Mouse (Mus musculus) spleen, embryonic (tissue): ENCODE measurements around the gene Gm20388.

Source experiments
- CTCF ChIA-PET: fragments of 350-600 bp; sonication (Branson Sonifier 250); formaldehyde crosslinking; loops from one replicate; lab custom pipeline; 2022; lab: Charles Lee

Gene Gm20388

GRCm38 (mm10) chr8:120419675-120420074, 509.0 kb downstream of the Gm20388 start:
- CTCF ChIA-PET, result no interaction called here

- CTCF ChIA-PET, result interaction anchor here (0.6 kb wide), 1 partner anchor 115 kb away, joined by 7 read pairs; no protein-coding TSS in a partner anchor
These were observed 509.6 kb downstream of the Gm20388 start for GRCm38 (mm10) chr8:120420226-120420625.

GRCm38 (mm10) chr8:120421638-120422037, 511.0 kb downstream of the Gm20388 start:
- CTCF ChIA-PET, result interaction anchor here (0.6 kb wide), 2 partner anchors 121 to 134 kb away, joined by 3 to 4 read pairs; no protein-coding TSS in a partner anchor

GRCm38 (mm10) chr8:120422236-120422635, 511.6 kb downstream of the Gm20388 start:
- CTCF ChIA-PET, result interaction anchor here (0.6 kb wide), 1 partner anchor 121 kb away, joined by 3 read pairs; no protein-coding TSS in a partner anchor

GRCm38 (mm10) chr8:120423576-120423975, 512.9 kb downstream of the Gm20388 start:
- CTCF ChIA-PET, result no interaction called here

GRCm38 (mm10) chr8:120424829-120425198, 514.2 kb downstream of the Gm20388 start:
- CTCF ChIA-PET, result no interaction called here

- CTCF ChIA-PET, result no interaction called here
These were observed 514.7 kb downstream of the Gm20388 start for GRCm38 (mm10) chr8:120425199-120425941.

- CTCF ChIA-PET, result no interaction called here
These were observed 515.5 kb downstream of the Gm20388 start for GRCm38 (mm10) chr8:120426105-120426504.

GRCm38 (mm10) chr8:120426622-120427385, 516.2 kb downstream of the Gm20388 start:
- CTCF ChIA-PET, result no interaction called here

GRCm38 (mm10) chr8:120428492-120428891, 517.9 kb downstream of the Gm20388 start:
- CTCF ChIA-PET, result interaction anchor here (1.4 kb wide), 1 partner anchor 18 kb away, joined by 3 read pairs; no protein-coding TSS in a partner anchor

GRCm38 (mm10) chr8:120429116-120429515, 518.5 kb downstream of the Gm20388 start:
- CTCF ChIA-PET, result interaction anchor here (1.4 kb wide), 1 partner anchor 18 kb away, joined by 3 read pairs; no protein-coding TSS in a partner anchor

GRCm38 (mm10) chr8:120431042-120431441, 520.4 kb downstream of the Gm20388 start:
- CTCF ChIA-PET, result no interaction called here

GRCm38 (mm10) chr8:120432438-120432837, 521.8 kb downstream of the Gm20388 start:
- CTCF ChIA-PET, result no interaction called here

GRCm38 (mm10) chr8:120433143-120433542, 522.5 kb downstream of the Gm20388 start:
- CTCF ChIA-PET, result interaction anchor here (0.6 kb wide), 1 partner anchor 117 kb away, joined by 5 read pairs; no protein-coding TSS in a partner anchor

GRCm38 (mm10) chr8:120433734-120434133, 523.1 kb downstream of the Gm20388 start:
- CTCF ChIA-PET, result interaction anchor here (0.6 kb wide), 1 partner anchor 118 kb away, joined by 5 read pairs; no protein-coding TSS in a partner anchor

GRCm38 (mm10) chr8:120435781-120436180, 525.1 kb downstream of the Gm20388 start:
- CTCF ChIA-PET, result no interaction called here

- CTCF ChIA-PET, result no interaction called here
These were observed 525.9 kb downstream of the Gm20388 start for GRCm38 (mm10) chr8:120436491-120437030.

GRCm38 (mm10) chr8:120437207-120437606, 526.6 kb downstream of the Gm20388 start:
- CTCF ChIA-PET, result no interaction called here

- CTCF ChIA-PET, result no interaction called here
These were observed 527.2 kb downstream of the Gm20388 start for GRCm38 (mm10) chr8:120437666-120438395.

GRCm38 (mm10) chr8:120439309-120439708, 528.7 kb downstream of the Gm20388 start:
- CTCF ChIA-PET, result no interaction called here

- CTCF ChIA-PET, result interaction anchor here (0.6 kb wide), 1 partner anchor 302 kb away, joined by 4 read pairs; no protein-coding TSS in a partner anchor
These were observed 530.1 kb downstream of the Gm20388 start for GRCm38 (mm10) chr8:120440739-120441138.
